Mouse (Mus musculus) heart, postnatal 0 days (tissue): ENCODE results near the gene Fer. TPM values are rescaled to one million over a fixed set of nuclear protein-coding genes. Genes with fewer than 3 reads are reported as not detected.

ENCODE experiments used
- ATAC-seq: fragments of 200-750 bp; cut with Nextera tagmentation; 2 replicates; pipeline ENCODE4 v1.8.0; 2017; ENCODE audit warnings: low read depth, moderate number of reproducible peaks, moderate library complexity; ENCODE audit not compliant: insufficient read depth
- DNase-seq: peaks from one replicate; pipeline ENCODE4 v3.0.0-alpha.2; 2016; ENCODE audit warnings: low spot score
- H3K27ac ChIP-seq: fragments of 300-500 bp; sonication (generic); 2 replicates; pipeline ENCODE4 v1.5.1; 2014; ENCODE audit warnings: low read depth, mild to moderate bottlenecking
- H3K27me3 ChIP-seq: fragments of 300-500 bp; sonication (generic); 2 replicates; pipeline ENCODE4 v1.6.1; 2014; ENCODE audit warnings: low read length, mixed read lengths; ENCODE audit not compliant: control insufficient read depth, insufficient read depth
- H3K36me3 ChIP-seq: fragments of 300-500 bp; sonication (generic); replicated peaks from 2 replicates; pipeline ENCODE4 v1.6.1; 2014; ENCODE audit warnings: low read length, mixed read lengths; ENCODE audit not compliant: control insufficient read depth, insufficient read depth
- H3K4me1 ChIP-seq: fragments of 300-500 bp; sonication (generic); 2 replicates; pipeline ENCODE4 v1.6.1; 2014; ENCODE audit warnings: antibody characterized with exemption; ENCODE audit not compliant: control insufficient read depth, insufficient read depth
- H3K4me2 ChIP-seq: fragments of 300-500 bp; sonication (generic); 2 replicates; pipeline ENCODE4 v1.6.1; 2014; ENCODE audit warnings: low read depth, mild to moderate bottlenecking, low read length, moderate library complexity
- H3K4me3 ChIP-seq: fragments of 300-500 bp; sonication (generic); 2 replicates; pipeline ENCODE4 v1.5.1; 2014; ENCODE audit warnings: low read depth, low read length
- H3K9ac ChIP-seq: fragments of 300-500 bp; sonication (generic); replicated peaks from 2 replicates; pipeline ENCODE4 v1.6.1; 2014; ENCODE audit warnings: low read depth, low read length, mixed read lengths
- H3K9me3 ChIP-seq: fragments of 300-500 bp; sonication (generic); replicated peaks from 2 replicates; pipeline ENCODE4 v1.6.1; 2016; ENCODE audit warnings: low read length; ENCODE audit not compliant: control insufficient read depth
- CTCF ChIP-seq: IDR thresholded peaks from 2 replicates; pipeline ENCODE4 v1.5.1; 2016; ENCODE audit warnings: antibody characterized with exemption, control low read depth, low read depth
- EP300 ChIP-seq: IDR thresholded peaks from 2 replicates; pipeline ENCODE4 v1.6.1; 2016; ENCODE audit warnings: antibody characterized with exemption, low read depth
- WGBS: fragments of 180-500 bp; shearing (Covaris S2); extraction: QIAGEN DNeasy Blood & Tissue Kit; methylation state at CpG from one replicate; pipeline ENCODE4 v1.1.7; 2014; 5-methylcytosine and 5-hydroxymethylcytosine counted together
- polyA plus RNA-seq: library from polyadenylated mRNA; unstranded; fragments of >200 nt; fragmentation: Nextera tagmentation; extraction: Ambion mirVana; gene quantifications from 2 replicates; pipeline ENCODE4 v1.2.1, GENCODE M21; 2015
- total RNA-seq: library from RNA; depleted of rRNA; stranded (reverse); fragments of >200 nt; gene quantifications from 2 replicates; pipeline ENCODE4 v1.2.3, GENCODE M21; 2014; ENCODE audit warnings: low replicate concordance

Fer gene
- total and polyA plus RNA-seq, 2 experiments from 2014 or later: 12.4 to 16.2 TPM

GRCm38 (mm10) chr17:63828561-63829332 is 34.1 kb upstream of the Fer start:
- TF ChIP-seq CTCF (no peak), EP300 (no peak)
- no peaks in the 10 kb centered on the region for H3K36me3 ChIP-seq
- WGBS: 54% methylated on average over 5 of the region's 5 CpGs
- no peak overlapping the region for H3K9ac ChIP-seq
- H3K4me3 ChIP-seq: no peak overlapping the region
- DNase-seq (no peak), ATAC-seq (no peak)
- H3K9me3 ChIP-seq: no peaks in the 10 kb centered on the region
- H3K4me1 ChIP-seq: no peaks in the 10 kb centered on the region
- H3K27me3 ChIP-seq: no peaks in the 10 kb centered on the region
- H3K27ac ChIP-seq: no peak overlapping the region
- H3K4me2 ChIP-seq: no peak overlapping the region

- Histone ChIP-seq H3K9ac (no peak overlapping the region), H3K36me3 (no peaks in the 10 kb centered on the region), H3K4me1 (no peaks in the 10 kb centered on the region), H3K4me3 (no peak overlapping the region), H3K27me3 (no peaks in the 10 kb centered on the region), H3K9me3 (no peaks in the 10 kb centered on the region), H3K4me2 (no peak overlapping the region), H3K27ac (no peak overlapping the region)
- no peak for TF ChIP-seq CTCF
- no peak for TF ChIP-seq EP300
- 74% methylated on average over 4 of the region's 4 CpGs for WGBS
- no peak for DNase-seq
- ATAC-seq: no peak
Observed at GRCm38 (mm10) chr17:63831550-63831949, 31.3 kb upstream of the Fer start.

GRCm38 (mm10) chr17:63836223-63836622 is 26.6 kb upstream of the Fer start:
- H3K9ac ChIP-seq: no peak overlapping the region
- H3K36me3 ChIP-seq: no peaks in the 10 kb centered on the region
- ATAC-seq (no peak), DNase-seq (no peak)
- no peaks in the 10 kb centered on the region for H3K27me3 ChIP-seq
- TF ChIP-seq CTCF (no peak), EP300 (no peak)
- H3K4me3 ChIP-seq: no peak overlapping the region
- no peaks in the 10 kb centered on the region for H3K4me1 ChIP-seq
- no peak overlapping the region for H3K27ac ChIP-seq
- no peak overlapping the region for H3K4me2 ChIP-seq
- H3K9me3 ChIP-seq: no peaks in the 10 kb centered on the region
- WGBS: 85% methylated on average over 2 of the region's 2 CpGs

- H3K4me1 ChIP-seq: no peaks in the 10 kb centered on the region
- H3K4me2 ChIP-seq: no peak overlapping the region
- H3K27me3 ChIP-seq: no peaks in the 10 kb centered on the region
- H3K27ac ChIP-seq: no peak overlapping the region
- H3K9ac ChIP-seq: no peak overlapping the region
- H3K9me3 ChIP-seq: no peaks in the 10 kb centered on the region
- no peak overlapping the region for H3K4me3 ChIP-seq
- TF ChIP-seq CTCF: no peak
- TF ChIP-seq EP300: no peak
- ATAC-seq (no peak), DNase-seq (no peak)
- no peaks in the 10 kb centered on the region for H3K36me3 ChIP-seq
- 60% methylated on average over 8 of the region's 8 CpGs for WGBS
Observed at GRCm38 (mm10) chr17:63836641-63837040, 26.2 kb upstream of the Fer start.

GRCm38 (mm10) chr17:63838144-63838543 is 24.7 kb upstream of the Fer start:
- H3K4me1 ChIP-seq: no peaks in the 10 kb centered on the region
- H3K36me3 ChIP-seq: no peaks in the 10 kb centered on the region
- DNase-seq (no peak), ATAC-seq (no peak)
- 80% methylated on average over 8 of the region's 8 CpGs for WGBS
- H3K4me2 ChIP-seq: no peak overlapping the region
- no peak overlapping the region for H3K27ac ChIP-seq
- TF ChIP-seq CTCF (no peak), EP300 (no peak)
- no peak overlapping the region for H3K9ac ChIP-seq
- H3K4me3 ChIP-seq: no peak overlapping the region
- H3K9me3 ChIP-seq: no peaks in the 10 kb centered on the region
- no peaks in the 10 kb centered on the region for H3K27me3 ChIP-seq

GRCm38 (mm10) chr17:63839636-63840269 is 23.1 kb upstream of the Fer start:
- ATAC-seq (no peak), DNase-seq (no peak)
- no peaks in the 10 kb centered on the region for H3K4me1 ChIP-seq
- H3K36me3 ChIP-seq: no peaks in the 10 kb centered on the region
- no peaks in the 10 kb centered on the region for H3K27me3 ChIP-seq
- no peak overlapping the region for H3K4me2 ChIP-seq
- no peak overlapping the region for H3K9ac ChIP-seq
- H3K27ac ChIP-seq: no peak overlapping the region
- TF ChIP-seq CTCF: no peak
- H3K4me3 ChIP-seq: no peak overlapping the region
- WGBS: 91% methylated on average over 3 of the region's 3 CpGs
- H3K9me3 ChIP-seq: no peaks in the 10 kb centered on the region
